Mouse (Mus musculus) G1E (cell line): ENCODE data around the gene Hoxb2.

Source experiments
- CTCF ChIP-seq: IDR thresholded peaks from 2 replicates; pipeline ENCODE4 v1.5.1; 2012; ENCODE audit warnings: low read depth, low read length, inconsistent platforms, mixed read lengths
- GATA1 ChIP-seq: IDR thresholded peaks from 2 replicates; pipeline ENCODE4 v1.6.1; 2012; ENCODE audit warnings: borderline replicate concordance, low read length, inconsistent platforms, mixed read lengths
- GATA2 ChIP-seq: IDR thresholded peaks from 2 replicates; pipeline ENCODE4 v1.6.1; 2012; ENCODE audit warnings: low read depth, low read length, inconsistent platforms, borderline replicate concordance
- POLR2AphosphoS5 ChIP-seq: IDR thresholded peaks from 2 replicates; pipeline ENCODE4 v1.6.1; 2012; ENCODE audit warnings: low read depth, low read length, inconsistent platforms; ENCODE audit not compliant: insufficient replicate concordance
- TAL1 ChIP-seq: conservative IDR thresholded peaks from 2 replicates; pipeline ENCODE4 v1.6.1; 2012; ENCODE audit warnings: low read depth, low read length, inconsistent platforms, mixed read lengths

- TF ChIP-seq CTCF (no peak), TAL1 (no peak), POLR2AphosphoS5 (no peak), GATA1 (no peak), GATA2 (no peak)
Measured at GRCm38 (mm10) chr11:96326705-96327104, 23.6 kb upstream of the Hoxb2 start.
